Mouse (Mus musculus) ES-E14 (cell line): Measurements from ENCODE around the gene Fam222b.

Experiments
- CHD2 ChIP-seq: IDR thresholded peaks from 2 replicates; pipeline ENCODE4 v1.6.1; 2014; ENCODE audit warnings: mild to moderate bottlenecking, low read depth, low read length, inconsistent platforms
- HCFC1 ChIP-seq: IDR thresholded peaks from 2 replicates; pipeline ENCODE4 v1.6.1; 2012; ENCODE audit warnings: low read length, inconsistent platforms, borderline replicate concordance; ENCODE audit not compliant: insufficient read depth
- MAFK ChIP-seq: IDR thresholded peaks from 2 replicates; pipeline ENCODE4 v1.6.1; 2014; ENCODE audit warnings: mild to moderate bottlenecking, low read depth, low read length, inconsistent platforms; ENCODE audit not compliant: insufficient read depth
- ZC3H11A ChIP-seq: IDR thresholded peaks from 2 replicates; pipeline ENCODE4 v1.6.1; 2012; ENCODE audit warnings: low read depth, mild to moderate bottlenecking, inconsistent platforms, low read length, borderline replicate concordance

DNA sequence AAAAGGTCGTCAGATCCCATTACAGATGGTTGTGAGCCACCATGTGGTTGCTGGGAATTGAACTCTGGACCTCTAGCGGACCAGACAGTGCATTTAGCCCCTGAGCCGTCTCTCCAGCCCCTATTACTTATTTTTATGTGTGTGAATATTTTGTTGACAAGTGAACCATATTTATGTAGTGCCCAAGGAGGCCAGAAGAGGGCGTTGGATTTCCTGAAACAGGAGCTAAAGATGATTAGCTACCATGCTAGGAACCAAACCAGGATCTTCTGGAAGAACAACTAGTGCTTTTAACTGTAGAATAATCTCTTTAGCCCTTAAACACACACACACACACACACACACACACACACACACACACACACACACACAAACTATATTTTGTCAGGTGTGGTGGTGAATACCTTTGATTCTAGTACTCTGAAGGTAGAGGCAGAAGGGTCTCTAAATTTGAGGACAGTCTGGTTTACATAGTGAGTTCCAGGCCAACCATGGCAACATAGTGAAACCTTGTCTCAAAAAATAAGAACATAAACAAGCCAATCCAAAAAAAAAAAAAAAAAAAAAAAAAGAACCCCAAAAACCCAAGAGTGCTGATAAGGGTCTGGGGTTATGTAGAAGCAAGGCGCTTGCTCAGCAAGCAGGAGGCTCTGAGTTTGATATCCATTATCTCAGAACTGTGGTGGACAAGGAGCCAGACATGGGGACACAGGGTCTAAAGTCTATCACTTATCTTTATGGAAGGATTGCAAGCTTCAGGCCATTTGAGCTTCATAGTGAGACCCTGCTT, 8.7 kb downstream of the Fam222b start:
- TF ChIP-seq ZC3H11A (no peak), HCFC1 (no peak), MAFK (no peak), CHD2 (no peak)
